Mouse (Mus musculus): ENCODE results near the gene Ptpn21. TPM values are rescaled to one million over a fixed set of nuclear protein-coding genes. Genes with fewer than 3 reads are reported as not detected.
A peak's percentile ranks its signal among the peaks of the same experiment; 100 is the strongest.

Gene Ptpn21
- 29.0 and 38.6 TPM in 2 replicates for polyA plus RNA-seq (2012; rRNA removed)

DNA sequence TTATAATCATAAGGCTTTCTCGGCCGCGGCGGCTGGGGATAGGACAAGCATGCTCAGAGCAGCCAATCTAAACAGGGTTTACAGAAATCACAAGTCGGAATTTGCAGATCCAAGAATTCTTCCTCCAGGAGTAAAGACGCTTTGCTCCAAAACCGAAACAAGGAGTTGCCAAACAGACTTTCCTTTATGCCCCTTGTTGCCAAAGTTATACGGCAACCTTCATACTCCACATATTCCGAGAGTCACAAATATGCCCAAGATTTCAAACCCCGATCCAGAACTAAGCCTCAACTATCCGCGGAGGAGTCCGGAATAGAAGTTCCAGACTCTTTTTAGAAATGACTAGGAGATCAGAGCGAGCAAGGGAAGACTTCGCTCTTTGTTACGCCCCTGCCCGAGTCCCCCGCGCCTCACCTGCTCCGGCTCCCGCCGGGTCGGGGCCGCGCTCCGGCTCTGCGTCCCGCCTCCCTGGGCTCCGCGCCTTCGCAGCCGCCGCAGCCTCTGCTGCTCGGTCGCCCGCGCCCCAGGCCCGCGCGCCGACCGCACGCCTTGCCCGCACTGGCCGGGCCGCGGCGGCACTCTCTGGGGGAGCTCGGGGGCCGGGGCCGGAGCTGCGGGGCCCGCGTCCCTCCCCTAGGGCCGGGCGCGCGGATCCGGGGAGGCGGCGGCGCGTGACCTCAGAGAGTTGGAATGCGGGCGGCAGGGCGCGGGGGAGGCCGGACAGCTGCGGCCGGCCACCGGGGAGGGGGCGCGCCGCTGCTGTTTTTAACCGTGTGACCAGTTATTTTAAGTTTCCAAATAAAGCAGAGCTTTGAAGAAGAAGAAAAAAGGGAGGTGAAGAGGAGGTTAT, at the start of gene Ptpn21:
Gene Ptpn21, minus strand, starts transcription at position 455 of the 850 bp plus-strand sequence.
- Histone ChIP-seq H3K4me1 (ENCODE audit: control insufficient read depth, insufficient read depth, low read length) (peaks cover 7% of the 10 kb centered on the region), H3K4me3 (replicated peaks; ENCODE audit: extremely low read depth, low read depth, low read length) (peak within 1 kb of the TSS; percentile 78)
- peak; percentile 74 for DNase-seq
- TF ChIP-seq CTCF (IDR thresholded peaks at IDR 0.05; ENCODE audit: insufficient read depth, low read length) (no peak), POLR2A (IDR thresholded peaks at IDR 0.05; ENCODE audit: borderline replicate concordance, extremely low read depth, low read depth, low read length) (no peak)
- 2% methylated on average over 75 of the region's 75 CpGs for WGBS

GRCm38 (mm10) chr12:98784251-98784650, 47.0 kb upstream of the Ptpn21 start:
- TF ChIP-seq CTCF (IDR thresholded peaks at IDR 0.05; ENCODE audit: insufficient read depth, low read length) (no peak), POLR2A (IDR thresholded peaks at IDR 0.05; ENCODE audit: borderline replicate concordance, extremely low read depth, low read depth, low read length) (no peak)
- WGBS = 97% methylated on average over 1 of the region's 1 CpGs
- Histone ChIP-seq H3K4me3 (replicated peaks; ENCODE audit: extremely low read depth, low read depth, low read length) (no peak overlapping the region), H3K4me1 (ENCODE audit: control insufficient read depth, insufficient read depth, low read length) (no peaks in the 10 kb centered on the region)
- no peak for DNase-seq

- TF ChIP-seq POLR2A (IDR thresholded peaks at IDR 0.05; ENCODE audit: borderline replicate concordance, extremely low read depth, low read depth, low read length) = no peak
- peak; percentile 52 for TF ChIP-seq CTCF (IDR thresholded peaks at IDR 0.05; ENCODE audit: insufficient read depth, low read length)
- H3K4me3 ChIP-seq (replicated peaks; ENCODE audit: extremely low read depth, low read depth, low read length) = no peak overlapping the region
- peak; percentile 12 for DNase-seq
- WGBS = 70% methylated on average over 4 of the region's 4 CpGs
- H3K4me1 ChIP-seq (ENCODE audit: control insufficient read depth, insufficient read depth, low read length) = no peaks in the 10 kb centered on the region
Observed at GRCm38 (mm10) chr12:98779148-98779547, 41.9 kb upstream of the Ptpn21 start.

DNA sequence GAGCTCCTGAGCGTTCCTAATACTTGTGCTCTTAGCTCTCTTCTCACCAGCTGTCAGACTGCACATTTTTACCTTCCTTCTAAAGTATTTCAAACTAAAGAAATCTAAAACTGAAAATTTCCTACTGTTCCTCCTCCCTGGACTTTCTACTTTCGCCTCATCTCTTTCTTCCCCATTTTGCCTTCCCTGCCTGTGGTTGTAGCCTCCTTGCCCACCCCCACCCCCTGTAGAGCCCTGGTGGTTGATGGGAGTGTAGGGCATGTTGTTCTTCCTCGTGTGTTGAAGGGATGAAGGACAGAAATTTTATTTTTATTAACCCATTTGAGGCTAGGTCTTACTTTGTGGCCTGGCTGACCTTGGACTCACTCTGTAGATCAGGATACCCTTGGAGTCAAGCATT, 40.3 kb upstream of the Ptpn21 start:
- no peak overlapping the region for H3K4me3 ChIP-seq (replicated peaks; ENCODE audit: extremely low read depth, low read depth, low read length)
- 64% methylated on average over 3 of the region's 3 CpGs for WGBS
- H3K4me1 ChIP-seq (ENCODE audit: control insufficient read depth, insufficient read depth, low read length) = no peaks in the 10 kb centered on the region
- DNase-seq = no peak
- no peak for TF ChIP-seq POLR2A (IDR thresholded peaks at IDR 0.05; ENCODE audit: borderline replicate concordance, extremely low read depth, low read depth, low read length)
- TF ChIP-seq CTCF (IDR thresholded peaks at IDR 0.05; ENCODE audit: insufficient read depth, low read length) = no peak

DNA sequence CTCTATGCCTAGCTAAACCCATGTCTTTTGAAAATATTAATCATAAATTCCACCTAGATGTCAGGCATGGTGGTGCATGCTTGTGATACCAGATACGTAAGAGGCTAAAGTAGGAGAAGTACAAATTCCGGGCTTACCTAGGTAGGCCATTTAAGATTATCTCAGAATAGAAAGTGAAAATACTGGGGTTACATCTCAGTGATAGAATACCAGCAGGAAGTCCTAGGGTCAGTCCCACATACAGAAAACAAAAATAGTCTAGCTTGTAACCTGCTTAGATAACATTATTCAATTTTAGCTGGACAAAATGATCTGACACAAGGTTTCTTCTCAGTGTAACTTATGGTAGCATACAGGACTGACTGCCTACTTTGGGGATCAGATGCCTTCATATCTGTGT, 29.0 kb upstream of the Ptpn21 start:
- 82% methylated on average over 2 of the region's 2 CpGs for WGBS
- Histone ChIP-seq H3K4me3 (replicated peaks; ENCODE audit: extremely low read depth, low read depth, low read length) (no peak overlapping the region), H3K4me1 (ENCODE audit: control insufficient read depth, insufficient read depth, low read length) (no peaks in the 10 kb centered on the region; the same call in none of the 2 replicates)
- no peak for DNase-seq
- TF ChIP-seq POLR2A (IDR thresholded peaks at IDR 0.05; ENCODE audit: borderline replicate concordance, extremely low read depth, low read depth, low read length) (no peak), CTCF (IDR thresholded peaks at IDR 0.05; ENCODE audit: insufficient read depth, low read length) (no peak)

DNA sequence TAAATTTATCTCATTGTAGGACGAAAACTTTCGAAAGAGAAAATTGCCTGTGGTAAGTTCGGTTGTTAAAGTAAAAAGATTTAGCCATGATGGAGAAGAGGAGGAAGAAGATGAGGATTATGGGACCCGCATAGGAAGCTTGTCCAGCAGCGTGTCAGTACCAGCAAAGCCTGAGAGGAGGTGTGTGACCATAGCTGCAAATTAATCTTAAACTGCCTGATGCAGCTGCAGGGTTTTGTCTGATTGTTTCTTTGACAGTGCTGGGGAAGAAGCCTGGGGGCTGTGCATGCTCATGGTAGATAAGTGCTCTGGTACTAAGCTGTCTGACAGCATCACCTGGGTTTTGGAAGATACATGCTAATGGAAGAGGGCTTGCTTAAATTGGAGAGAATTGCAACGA, 22.5 kb upstream of the Ptpn21 start:
- WGBS = 95% methylated on average over 6 of the region's 6 CpGs
- Histone ChIP-seq H3K4me1 (ENCODE audit: control insufficient read depth, insufficient read depth, low read length) (peaks cover 2% of the 10 kb centered on the region; the same call in 1 of the 2 replicates), H3K4me3 (replicated peaks; ENCODE audit: extremely low read depth, low read depth, low read length) (no peak overlapping the region)
- DNase-seq = no peak
- no peak for TF ChIP-seq POLR2A (IDR thresholded peaks at IDR 0.05; ENCODE audit: borderline replicate concordance, extremely low read depth, low read depth, low read length)
- TF ChIP-seq CTCF (IDR thresholded peaks at IDR 0.05; ENCODE audit: insufficient read depth, low read length) = no peak

GRCm38 (mm10) chr12:98757636-98758035, 20.4 kb upstream of the Ptpn21 start:
- WGBS = 74% methylated on average over 6 of the region's 6 CpGs
- no peak for TF ChIP-seq CTCF (IDR thresholded peaks at IDR 0.05; ENCODE audit: insufficient read depth, low read length)
- TF ChIP-seq POLR2A (IDR thresholded peaks at IDR 0.05; ENCODE audit: borderline replicate concordance, extremely low read depth, low read depth, low read length) = no peak
- Histone ChIP-seq H3K4me3 (replicated peaks; ENCODE audit: extremely low read depth, low read depth, low read length) (no peak overlapping the region), H3K4me1 (ENCODE audit: control insufficient read depth, insufficient read depth, low read length) (peaks cover 2% of the 10 kb centered on the region)
- DNase-seq = no peak

- no peaks in the 10 kb centered on the region for H3K4me1 ChIP-seq (ENCODE audit: control insufficient read depth, insufficient read depth, low read length)
- TF ChIP-seq POLR2A (IDR thresholded peaks at IDR 0.05; ENCODE audit: borderline replicate concordance, extremely low read depth, low read depth, low read length) (no peak), CTCF (IDR thresholded peaks at IDR 0.05; ENCODE audit: insufficient read depth, low read length) (no peak)
- H3K4me3 ChIP-seq (replicated peaks; ENCODE audit: extremely low read depth, low read depth, low read length) = peak overlapping the region; percentile 68
- under 1% methylated on average over 14 of the region's 14 CpGs for WGBS
- DNase-seq = no peak
Observed at GRCm38 (mm10) chr12:98747380-98747753, 10.2 kb upstream of the Ptpn21 start.

DNA sequence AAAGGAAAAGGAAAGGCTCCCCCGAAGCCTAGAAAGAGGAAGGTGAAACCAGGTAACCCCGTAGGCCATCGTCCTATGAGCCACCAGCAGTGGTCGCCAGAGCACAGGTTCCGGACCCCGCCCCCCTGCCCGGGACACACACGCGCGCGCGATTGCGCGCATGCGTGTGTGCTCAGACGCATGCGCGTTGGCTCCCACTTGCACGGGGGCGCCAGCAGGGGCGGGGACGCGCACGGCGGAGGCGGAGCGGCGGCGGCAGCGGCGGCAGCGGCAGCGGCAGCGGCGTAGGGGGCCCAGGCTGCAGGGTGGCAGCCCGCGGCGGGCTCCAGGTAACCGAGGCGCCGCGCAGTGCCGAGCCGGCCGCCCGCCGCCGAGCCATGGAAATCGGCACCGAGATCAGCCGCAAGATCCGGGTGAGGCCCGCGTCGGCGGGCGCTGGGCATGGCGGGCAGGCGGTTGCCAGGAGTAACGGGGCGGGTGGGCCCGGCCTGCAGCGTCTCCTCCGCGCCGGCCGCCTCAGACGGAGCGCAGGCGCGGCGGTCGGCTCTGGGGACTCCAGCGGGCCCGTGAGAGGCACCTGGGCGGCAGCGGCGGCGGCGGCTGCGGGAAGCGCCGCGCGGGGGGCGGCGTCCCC, 9.7 kb upstream of the Ptpn21 start, which contains the start of gene Zc3h14:
Gene Zc3h14, plus strand, starts transcription at position 219 of the 634 bp plus-strand sequence.
- H3K4me3 ChIP-seq (replicated peaks; ENCODE audit: extremely low read depth, low read depth, low read length) = peak within 1 kb of the TSS; percentile 68
- TF ChIP-seq POLR2A (IDR thresholded peaks at IDR 0.05; ENCODE audit: borderline replicate concordance, extremely low read depth, low read depth, low read length) (0 out of 2 replicates have a peak, but pooled peaks have one; percentile 8), CTCF (IDR thresholded peaks at IDR 0.05; ENCODE audit: insufficient read depth, low read length) (peak; percentile 56)
- DNase-seq = peak; percentile 90
- no peaks in the 10 kb centered on the region for H3K4me1 ChIP-seq (ENCODE audit: control insufficient read depth, insufficient read depth, low read length)
- WGBS = under 1% methylated on average over 75 of the region's 87 CpGs
